Mouse (Mus musculus) midbrain, embryonic 13.5 days (tissue): ENCODE measurements around the gene Dennd5a. TPM values are rescaled to one million over a fixed set of nuclear protein-coding genes. Genes with fewer than 3 reads are reported as not detected.

ENCODE experiments used
- ATAC-seq: fragments of 200-750 bp; cut with Nextera tagmentation; 2 replicates; pipeline ENCODE4 v1.8.0; 2017; ENCODE audit warnings: mild to moderate bottlenecking, moderate TSS enrichment, moderate library complexity
- H3K27ac ChIP-seq: fragments of 300-500 bp; sonication (generic); 2 replicates; pipeline ENCODE4 v1.5.1; 2015; ENCODE audit warnings: inconsistent platforms, mild to moderate bottlenecking, moderate library complexity
- H3K27me3 ChIP-seq: fragments of 300-500 bp; sonication (generic); 2 replicates; pipeline ENCODE4 v1.6.1; 2015; ENCODE audit warnings: mild to moderate bottlenecking, inconsistent platforms
- H3K36me3 ChIP-seq: fragments of 300-500 bp; sonication (generic); 2 replicates; pipeline ENCODE4 v1.6.1; 2015; ENCODE audit warnings: mild to moderate bottlenecking, inconsistent platforms
- H3K4me1 ChIP-seq: fragments of 300-500 bp; sonication (generic); replicated peaks from 2 replicates; pipeline ENCODE4 v1.6.1; 2015; ENCODE audit warnings: inconsistent platforms
- H3K4me2 ChIP-seq: fragments of 300-500 bp; sonication (generic); replicated peaks from 2 replicates; pipeline ENCODE4 v1.6.1; 2015; ENCODE audit warnings: moderate library complexity, mild to moderate bottlenecking, inconsistent platforms
- H3K4me3 ChIP-seq: fragments of 300-500 bp; sonication (generic); replicated peaks from 2 replicates; pipeline ENCODE4 v1.5.1; 2015; ENCODE audit warnings: mild to moderate bottlenecking, inconsistent platforms
- H3K9ac ChIP-seq: fragments of 300-500 bp; sonication (generic); replicated peaks from 2 replicates; pipeline ENCODE4 v1.6.1; 2015; ENCODE audit warnings: mild to moderate bottlenecking, inconsistent platforms
- H3K9me3 ChIP-seq: fragments of 300-500 bp; sonication (generic); 2 replicates; pipeline ENCODE4 v1.6.1; 2016; ENCODE audit warnings: mild to moderate bottlenecking, inconsistent platforms
- WGBS: fragments of 180-500 bp; shearing (Covaris S2); methylation state at CpG from one replicate; pipeline ENCODE4 v1.1.7; 2015; 5-methylcytosine and 5-hydroxymethylcytosine counted together
- polyA plus RNA-seq: library from polyadenylated mRNA; unstranded; fragments of >200 nt; fragmentation: Nextera tagmentation; extraction: Ambion mirVana; gene quantifications from 2 replicates; pipeline ENCODE4 v1.2.1, GENCODE M21; 2015

Gene Dennd5a
- polyA plus RNA-seq, 1 experiment from 2014 or later: 44.8 TPM

DNA sequence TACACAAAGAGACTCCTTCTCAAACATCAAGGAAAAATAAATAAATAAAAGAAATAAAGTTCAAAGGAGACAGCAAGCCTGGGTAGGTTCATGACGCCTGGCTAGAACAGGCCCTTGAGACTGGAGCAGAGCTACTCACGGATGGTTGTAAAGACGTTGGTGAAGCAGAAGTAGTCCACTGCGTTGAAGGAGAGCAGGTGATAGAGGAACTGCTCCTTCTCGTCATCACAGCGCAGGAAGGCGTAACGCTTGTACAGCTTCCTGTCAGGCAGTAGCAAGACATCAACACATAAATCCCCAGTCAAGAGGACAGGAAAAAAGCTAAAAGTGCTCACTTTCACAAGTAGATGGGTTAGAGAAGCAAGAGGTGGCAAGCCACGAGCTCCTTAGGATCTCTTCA, 59.3 kb downstream of the Dennd5a start:
- Histone ChIP-seq H3K4me2 (no peak overlapping the region), H3K27me3 (no peaks in the 10 kb centered on the region), H3K4me3 (no peak overlapping the region), H3K9ac (no peak overlapping the region), H3K27ac (no peak overlapping the region), H3K36me3 (peaks cover 98% of the 10 kb centered on the region), H3K9me3 (no peaks in the 10 kb centered on the region), H3K4me1 (no peaks in the 10 kb centered on the region)
- WGBS: 90% methylated on average over 9 of the region's 9 CpGs
- ATAC-seq: no peak

DNA sequence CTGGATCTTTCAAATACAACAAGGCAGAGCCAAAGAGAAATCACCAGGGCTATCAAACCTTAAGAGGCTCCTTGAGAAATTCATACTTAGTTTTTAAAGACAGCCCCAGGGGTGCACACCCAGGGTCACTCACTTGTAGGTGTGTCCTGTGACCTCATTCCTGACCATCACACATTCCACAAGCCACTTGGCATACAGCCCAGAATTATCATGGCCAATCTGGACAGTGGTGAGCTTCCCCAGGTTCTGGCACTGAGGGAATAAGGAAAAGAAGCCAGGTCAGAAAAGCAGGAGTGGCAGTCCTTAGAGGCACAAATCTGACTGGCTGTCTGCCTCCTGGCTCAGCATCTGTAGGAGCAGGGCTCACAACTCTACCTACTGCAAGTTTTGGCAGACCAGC, 61.4 kb downstream of the Dennd5a start:
- peaks cover 99% of the 10 kb centered on the region for H3K36me3 ChIP-seq
- no peaks in the 10 kb centered on the region for H3K4me1 ChIP-seq
- ATAC-seq: no peak
- H3K27me3 ChIP-seq: no peaks in the 10 kb centered on the region
- H3K9me3 ChIP-seq: no peaks in the 10 kb centered on the region
- H3K4me2 ChIP-seq: no peak overlapping the region
- no peak overlapping the region for H3K4me3 ChIP-seq
- H3K9ac ChIP-seq: no peak overlapping the region
- H3K27ac ChIP-seq: no peak overlapping the region

DNA sequence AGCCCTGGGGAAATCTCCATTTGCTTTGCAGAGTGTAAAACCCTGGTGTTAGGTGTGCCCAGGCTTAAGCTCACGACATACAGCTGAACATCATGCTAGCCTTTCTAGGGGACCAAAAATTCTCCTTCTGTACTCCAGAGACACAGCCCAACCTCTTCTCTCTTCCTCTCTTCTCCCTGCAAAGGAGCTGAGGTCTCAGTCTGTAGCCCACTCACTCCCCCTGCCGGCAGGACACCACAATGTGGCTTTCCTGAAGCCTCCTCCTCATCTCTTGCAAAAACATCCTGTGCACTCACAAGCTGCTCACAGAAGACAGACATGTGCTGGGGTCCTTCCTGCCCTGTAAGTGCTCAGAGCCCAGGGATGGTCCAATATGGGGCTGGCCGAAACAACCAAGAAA, 67.7 kb downstream of the Dennd5a start:
- 39% methylated on average over 3 of the region's 3 CpGs for WGBS
- peak; percentile 69 for ATAC-seq
- H3K9me3 ChIP-seq: no peaks in the 10 kb centered on the region
- H3K4me1 ChIP-seq: no peaks in the 10 kb centered on the region
- H3K4me2 ChIP-seq: no peak overlapping the region
- no peaks in the 10 kb centered on the region for H3K27me3 ChIP-seq
- H3K27ac ChIP-seq: no peak overlapping the region
- H3K36me3 ChIP-seq: peaks cover 68% of the 10 kb centered on the region
- no peak overlapping the region for H3K4me3 ChIP-seq
- no peak overlapping the region for H3K9ac ChIP-seq

DNA sequence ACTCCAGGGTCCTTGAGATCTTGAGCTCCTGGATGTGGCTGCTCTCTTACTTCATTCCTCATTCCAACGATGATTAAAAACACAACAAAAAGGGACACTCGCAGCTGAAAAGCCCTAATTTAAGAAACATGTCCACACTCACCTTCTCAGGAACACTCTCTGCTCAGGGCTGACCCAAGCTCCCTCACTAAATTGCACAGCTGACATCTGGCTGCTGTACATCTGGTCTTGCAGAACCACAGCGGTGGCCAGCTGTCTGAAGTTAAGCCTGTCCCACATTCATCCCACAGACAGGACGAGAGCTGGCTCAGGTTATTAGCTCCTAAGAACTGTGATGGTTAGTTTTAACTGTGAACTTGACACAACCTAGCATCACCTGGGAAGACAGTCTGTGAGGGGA, 68.5 kb downstream of the Dennd5a start:
- no peak for ATAC-seq
- no peak overlapping the region for H3K4me3 ChIP-seq
- peaks cover 67% of the 10 kb centered on the region for H3K36me3 ChIP-seq
- WGBS: 95% methylated on average over 4 of the region's 4 CpGs
- H3K9me3 ChIP-seq: no peaks in the 10 kb centered on the region
- no peak overlapping the region for H3K9ac ChIP-seq
- no peak overlapping the region for H3K27ac ChIP-seq
- no peaks in the 10 kb centered on the region for H3K4me1 ChIP-seq
- H3K4me2 ChIP-seq: no peak overlapping the region
- H3K27me3 ChIP-seq: no peaks in the 10 kb centered on the region

DNA sequence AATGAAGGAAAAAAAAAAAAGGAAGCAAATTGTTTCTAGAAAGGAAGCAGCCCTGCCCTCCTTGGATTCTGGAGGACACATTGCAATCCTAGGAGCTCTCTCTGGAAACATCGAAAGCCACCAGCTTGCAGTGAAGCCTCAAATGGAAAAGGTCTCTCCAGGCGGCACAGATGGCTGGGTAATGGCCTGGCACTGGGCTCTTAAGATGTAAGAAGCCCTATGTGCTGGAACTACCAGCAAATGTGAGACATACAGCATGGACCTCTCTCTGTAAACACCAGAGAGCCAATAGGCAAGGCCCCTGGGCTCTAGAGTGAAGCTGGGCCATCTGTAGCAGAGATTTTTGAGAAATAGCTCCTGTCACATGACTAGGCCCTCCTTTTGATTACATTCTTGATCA, 70.0 kb downstream of the Dennd5a start:
- no peak for ATAC-seq

DNA sequence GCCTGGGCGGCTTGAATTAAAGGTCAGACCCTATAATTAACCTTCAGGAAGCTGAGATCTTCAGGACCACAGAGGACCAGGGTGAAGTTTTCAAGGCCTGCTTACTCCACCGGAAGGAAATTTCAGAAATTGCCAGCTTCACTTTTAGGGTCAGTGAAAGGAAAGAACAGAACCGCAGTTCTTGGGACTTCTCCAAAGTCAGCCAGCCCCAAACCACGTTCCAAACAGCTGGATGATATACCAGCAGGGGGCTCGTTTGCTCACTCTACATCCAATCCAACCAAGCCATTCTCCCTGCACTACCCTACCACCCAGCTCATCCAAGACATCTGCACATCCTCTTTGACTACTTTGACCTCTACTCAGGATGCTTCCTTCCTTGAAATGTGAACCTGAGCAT, 71.0 kb downstream of the Dennd5a start:
- no peak overlapping the region for H3K9ac ChIP-seq
- ATAC-seq: no peak
- H3K4me2 ChIP-seq: no peak overlapping the region
- peaks cover 45% of the 10 kb centered on the region for H3K36me3 ChIP-seq
- no peak overlapping the region for H3K27ac ChIP-seq
- no peaks in the 10 kb centered on the region for H3K4me1 ChIP-seq
- no peaks in the 10 kb centered on the region for H3K27me3 ChIP-seq
- no peak overlapping the region for H3K4me3 ChIP-seq
- H3K9me3 ChIP-seq: no peaks in the 10 kb centered on the region
- WGBS: 85% methylated on average over 5 of the region's 5 CpGs

More for the DNA sequence above, 70.0 kb downstream of the Dennd5a start:
- H3K4me2 ChIP-seq: no peak overlapping the region
- WGBS: 98% methylated on average over 2 of the region's 2 CpGs
- no peaks in the 10 kb centered on the region for H3K27me3 ChIP-seq
- no peaks in the 10 kb centered on the region for H3K9me3 ChIP-seq
- H3K27ac ChIP-seq: no peak overlapping the region
- no peaks in the 10 kb centered on the region for H3K4me1 ChIP-seq
- no peak overlapping the region for H3K9ac ChIP-seq
- peaks cover 55% of the 10 kb centered on the region for H3K36me3 ChIP-seq
- no peak overlapping the region for H3K4me3 ChIP-seq

DNA sequence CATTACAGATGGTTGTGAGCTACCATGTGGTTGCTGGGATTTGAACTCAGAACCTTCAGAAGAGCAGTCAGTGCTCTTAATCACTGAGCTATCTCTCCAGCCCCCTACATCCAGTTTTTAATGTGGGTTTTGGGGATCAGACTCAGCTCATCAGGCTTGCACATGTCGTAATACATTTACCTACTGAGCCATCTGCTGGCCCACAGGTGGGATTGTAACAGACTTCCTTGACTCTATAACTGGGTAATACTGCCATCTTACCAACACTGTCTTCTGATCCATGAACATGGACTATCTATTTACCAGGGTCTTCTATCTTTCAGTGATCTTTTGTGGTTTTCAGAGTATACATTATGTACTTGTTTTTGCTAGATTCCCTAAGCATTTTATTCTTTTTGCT, 74.0 kb downstream of the Dennd5a start:
- H3K27me3 ChIP-seq: no peaks in the 10 kb centered on the region
- no peak for ATAC-seq
- H3K4me2 ChIP-seq: no peak overlapping the region
- H3K4me3 ChIP-seq: no peak overlapping the region
- H3K9me3 ChIP-seq: no peaks in the 10 kb centered on the region
- H3K9ac ChIP-seq: no peak overlapping the region
- 89% methylated on average over 1 of the region's 1 CpGs for WGBS
- H3K4me1 ChIP-seq: no peaks in the 10 kb centered on the region
- peaks cover 24% of the 10 kb centered on the region for H3K36me3 ChIP-seq
- no peak overlapping the region for H3K27ac ChIP-seq

DNA sequence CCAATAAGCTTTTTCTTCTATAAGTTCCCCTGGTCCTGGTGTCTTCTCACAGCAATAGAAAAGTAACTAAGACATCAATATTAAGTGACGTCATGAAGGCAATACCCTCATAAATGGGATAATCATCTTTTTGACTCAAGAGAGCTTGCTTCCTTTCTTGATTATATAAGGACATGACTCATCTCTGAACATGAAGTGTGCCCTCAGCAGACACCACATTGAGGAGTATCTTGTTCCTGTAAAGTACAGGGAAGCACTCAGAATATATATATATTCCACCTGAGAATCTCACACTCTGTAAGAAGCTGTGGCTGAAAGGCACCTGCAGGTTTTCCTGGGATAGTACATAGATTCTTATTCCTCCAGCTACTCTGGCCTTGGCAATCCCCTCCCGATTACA, 77.7 kb downstream of the Dennd5a start:
- Histone ChIP-seq H3K27me3 (no peaks in the 10 kb centered on the region), H3K9ac (no peak overlapping the region), H3K4me3 (no peak overlapping the region), H3K36me3 (peaks cover 9% of the 10 kb centered on the region), H3K4me2 (no peak overlapping the region), H3K4me1 (no peaks in the 10 kb centered on the region), H3K27ac (no peak overlapping the region), H3K9me3 (no peaks in the 10 kb centered on the region)
- ATAC-seq: no peak
- 96% methylated on average over 2 of the region's 2 CpGs for WGBS

DNA sequence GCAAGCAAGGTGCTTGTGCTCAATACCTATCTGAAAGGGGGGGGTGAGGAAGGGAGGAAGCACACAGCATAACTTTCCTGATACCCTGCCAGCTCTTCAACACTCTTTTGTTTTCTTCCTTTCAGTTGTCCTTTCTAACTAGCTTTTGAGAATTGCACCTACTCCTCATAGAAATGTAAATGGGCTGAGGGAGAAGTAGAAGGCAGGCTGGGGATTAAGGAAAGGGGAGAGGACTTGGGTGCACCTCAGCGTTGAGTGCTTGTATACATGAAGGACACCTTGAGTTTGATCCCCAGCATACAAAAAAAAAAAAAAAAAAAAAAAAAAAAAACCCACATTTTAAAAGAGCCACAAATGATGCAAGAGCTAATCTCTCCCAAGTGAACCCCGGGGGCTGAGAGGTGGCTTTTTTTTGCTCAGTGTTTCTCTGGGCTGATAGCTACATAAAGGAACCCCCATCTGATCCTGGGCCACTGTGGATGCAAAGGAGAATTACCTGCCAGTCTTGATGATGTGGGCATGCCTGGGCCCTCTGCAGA, 78.6 kb downstream of the Dennd5a start:
- 43% methylated on average over 2 of the region's 2 CpGs for WGBS

DNA sequence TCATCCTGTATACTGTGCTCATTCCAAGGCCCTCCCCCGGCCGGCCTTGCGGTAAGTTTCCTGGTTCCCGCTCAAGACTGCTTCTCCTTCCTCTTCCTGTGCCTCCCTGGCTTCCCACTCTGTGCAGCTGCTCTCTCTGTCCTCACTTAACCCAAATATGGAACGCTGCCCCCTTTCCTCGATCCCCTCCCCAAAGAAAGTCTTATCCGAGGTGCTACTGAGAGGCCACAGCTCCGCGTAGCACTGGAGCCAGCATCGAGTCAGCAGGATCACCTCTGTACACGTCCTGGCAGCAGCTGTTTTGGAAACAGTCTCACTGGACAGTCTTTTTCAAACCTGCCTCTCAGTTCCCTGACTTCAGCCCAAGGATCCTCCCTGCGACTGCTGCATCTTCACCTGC, 81.1 kb downstream of the Dennd5a start:
- H3K4me2 ChIP-seq: no peak overlapping the region
- H3K9ac ChIP-seq: no peak overlapping the region
- ATAC-seq: no peak
- H3K9me3 ChIP-seq: no peaks in the 10 kb centered on the region
- no peak overlapping the region for H3K4me3 ChIP-seq
- H3K36me3 ChIP-seq: no peaks in the 10 kb centered on the region
- H3K27me3 ChIP-seq: no peaks in the 10 kb centered on the region
- no peak overlapping the region for H3K27ac ChIP-seq
- WGBS: 62% methylated on average over 12 of the region's 12 CpGs
- H3K4me1 ChIP-seq: peaks cover 5% of the 10 kb centered on the region; the same call in 1 of the 2 replicates

More for the DNA sequence above, 78.6 kb downstream of the Dennd5a start:
- Histone ChIP-seq H3K4me2 (no peak overlapping the region), H3K9ac (no peak overlapping the region), H3K36me3 (peaks cover under 1% of the 10 kb centered on the region), H3K27ac (no peak overlapping the region), H3K4me3 (no peak overlapping the region), H3K9me3 (no peaks in the 10 kb centered on the region), H3K4me1 (no peaks in the 10 kb centered on the region), H3K27me3 (no peaks in the 10 kb centered on the region)
- no peak for ATAC-seq

DNA sequence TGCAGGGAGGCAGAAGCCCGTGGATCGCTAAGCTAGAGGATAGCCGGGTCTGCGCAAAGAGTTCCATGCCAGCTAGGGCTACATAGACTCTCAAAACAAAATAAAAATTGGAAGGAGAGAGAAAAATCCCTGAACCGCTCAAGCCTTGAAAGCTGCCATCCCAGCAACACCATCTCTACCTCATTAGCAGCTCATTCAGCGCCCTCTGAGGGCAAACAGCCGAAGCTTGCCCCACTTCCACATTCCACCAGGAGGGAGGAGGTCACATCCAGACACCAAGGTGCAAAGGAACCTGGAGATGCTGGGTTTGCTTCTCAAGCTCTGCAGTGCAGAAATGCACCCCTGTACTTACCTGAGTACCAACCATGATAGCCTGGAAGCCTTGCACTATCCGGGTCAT, 84.2 kb downstream of the Dennd5a start:
- H3K27ac ChIP-seq: 0 out of 2 replicates have a peak overlapping the region, but pooled peaks have one; percentile 35
- WGBS: 84% methylated on average over 8 of the region's 8 CpGs

DNA sequence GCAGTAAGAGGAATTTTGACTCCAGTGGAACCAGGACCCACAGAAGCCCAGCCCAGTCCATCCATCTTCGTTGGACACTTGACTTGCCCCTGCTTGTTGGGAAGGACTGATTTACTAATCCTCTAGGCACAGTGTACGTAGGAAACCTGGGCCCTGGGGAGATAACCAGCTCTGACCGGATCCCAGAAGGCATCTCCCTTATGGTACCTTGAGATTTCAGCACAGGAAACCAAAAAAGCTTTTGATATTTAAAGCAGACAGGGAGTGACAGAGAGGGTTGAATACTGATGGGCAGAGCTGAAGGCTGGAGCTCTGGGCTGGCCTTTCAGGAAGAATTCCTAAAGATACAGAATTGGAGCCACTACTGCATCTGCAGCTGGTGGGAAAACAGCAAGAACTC, 84.7 kb downstream of the Dennd5a start:
- WGBS: 63% methylated on average over 3 of the region's 3 CpGs
- Histone ChIP-seq H3K27me3 (no peaks in the 10 kb centered on the region), H3K4me2 (no peak overlapping the region), H3K9ac (no peak overlapping the region), H3K36me3 (no peaks in the 10 kb centered on the region), H3K4me3 (no peak overlapping the region), H3K4me1 (peaks cover 5% of the 10 kb centered on the region; the same call in 1 of the 2 replicates), H3K9me3 (no peaks in the 10 kb centered on the region), H3K27ac (peak overlapping the region; percentile 35; the same call in 1 of the 2 replicates)
- ATAC-seq: no peak

More for the DNA sequence above, 84.2 kb downstream of the Dennd5a start:
- H3K4me1 ChIP-seq: peaks cover 5% of the 10 kb centered on the region; the same call in 1 of the 2 replicates
- H3K36me3 ChIP-seq: no peaks in the 10 kb centered on the region
- H3K4me3 ChIP-seq: no peak overlapping the region
- no peaks in the 10 kb centered on the region for H3K9me3 ChIP-seq
- no peaks in the 10 kb centered on the region for H3K27me3 ChIP-seq
- H3K9ac ChIP-seq: no peak overlapping the region
- no peak overlapping the region for H3K4me2 ChIP-seq
- no peak for ATAC-seq

DNA sequence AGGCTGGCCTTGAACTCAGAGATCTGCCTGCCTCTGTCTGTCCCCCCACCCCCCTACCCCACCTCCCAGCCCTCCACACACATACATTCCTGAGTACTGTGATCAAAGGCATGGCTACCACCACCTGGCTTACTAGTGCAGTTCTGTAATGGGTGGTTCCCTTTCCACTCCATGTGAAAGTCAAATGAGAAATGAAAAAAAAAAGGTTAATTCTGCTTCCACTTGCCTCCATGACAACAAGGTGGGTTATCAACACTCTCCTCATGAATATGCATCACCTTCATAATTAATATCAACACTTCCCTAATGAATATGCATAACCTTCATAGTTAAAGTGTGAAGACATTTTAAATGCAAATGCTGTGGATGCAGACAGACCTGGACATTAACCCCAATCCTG, 85.2 kb downstream of the Dennd5a start:
- H3K27ac ChIP-seq: no peak overlapping the region
- H3K4me1 ChIP-seq: peaks cover 5% of the 10 kb centered on the region; the same call in 1 of the 2 replicates
- no peak overlapping the region for H3K9ac ChIP-seq
- no peak overlapping the region for H3K4me3 ChIP-seq
- no peaks in the 10 kb centered on the region for H3K9me3 ChIP-seq
- ATAC-seq: 0 out of 2 replicates have a peak, but pooled peaks have one; percentile 53
- no peaks in the 10 kb centered on the region for H3K36me3 ChIP-seq
- no peaks in the 10 kb centered on the region for H3K27me3 ChIP-seq
- no peak overlapping the region for H3K4me2 ChIP-seq
